Mouse (Mus musculus) heart, embryonic 11.5 days (tissue): ENCODE results near the gene Rsu1. TPM values are rescaled to one million over a fixed set of nuclear protein-coding genes. Genes with fewer than 3 reads are reported as not detected.

Experiments used
- ATAC-seq: fragments of 200-750 bp; cut with Nextera tagmentation; replicated peaks from 2 replicates; pipeline ENCODE4 v1.8.0; 2017; ENCODE audit warnings: moderate library complexity; ENCODE audit not compliant: insufficient number of reproducible peaks, low FRiP score, low TSS enrichment
- H3K27ac ChIP-seq: fragments of 300-500 bp; sonication (generic); 2 replicates; pipeline ENCODE4 v1.5.1; 2014; ENCODE audit warnings: mild to moderate bottlenecking, low read depth, low read length
- H3K27me3 ChIP-seq: fragments of 300-500 bp; sonication (generic); 2 replicates; pipeline ENCODE4 v1.6.1; 2014; ENCODE audit warnings: mild to moderate bottlenecking, low read length, mixed read lengths; ENCODE audit not compliant: control insufficient read depth, insufficient read depth
- H3K36me3 ChIP-seq: fragments of 300-500 bp; sonication (generic); 2 replicates; pipeline ENCODE4 v1.6.1; 2014; ENCODE audit warnings: mild to moderate bottlenecking, low read length, moderate library complexity, mixed read lengths; ENCODE audit not compliant: control insufficient read depth, insufficient read depth
- H3K4me1 ChIP-seq: fragments of 300-500 bp; sonication (generic); 2 replicates; pipeline ENCODE4 v1.6.1; 2014; ENCODE audit warnings: low read length; ENCODE audit not compliant: control insufficient read depth, insufficient read depth
- H3K4me2 ChIP-seq: fragments of 300-500 bp; sonication (generic); 2 replicates; pipeline ENCODE4 v1.6.1; 2014; ENCODE audit warnings: mild to moderate bottlenecking, moderate library complexity
- H3K4me3 ChIP-seq: fragments of 300-500 bp; sonication (generic); 2 replicates; pipeline ENCODE4 v1.5.1; 2014; ENCODE audit warnings: low read depth, low read length
- H3K9ac ChIP-seq: fragments of 300-500 bp; sonication (generic); 2 replicates; pipeline ENCODE4 v1.6.1; 2014; ENCODE audit warnings: mild to moderate bottlenecking, low read depth, low read length, moderate library complexity
- H3K9me3 ChIP-seq: fragments of 300-500 bp; sonication (generic); replicated peaks from 2 replicates; pipeline ENCODE4 v1.6.1; 2016; ENCODE audit warnings: low read length; ENCODE audit not compliant: control insufficient read depth
- WGBS: fragments of 180-500 bp; shearing (Covaris S2); extraction: QIAGEN DNeasy Blood & Tissue Kit; methylation state at CpG from one replicate; pipeline ENCODE4 v1.1.7; 2014; ENCODE audit not compliant: insufficient replicate concordance; 5-methylcytosine and 5-hydroxymethylcytosine counted together
- polyA plus RNA-seq: library from polyadenylated mRNA; unstranded; fragments of >200 nt; fragmentation: Nextera tagmentation; extraction: Ambion mirVana; gene quantifications from 2 replicates; pipeline ENCODE4 v1.2.1, GENCODE M21; 2014

Gene Rsu1
- polyA plus RNA-seq, 1 experiment from 2014 or later, result 147 TPM

DNA sequence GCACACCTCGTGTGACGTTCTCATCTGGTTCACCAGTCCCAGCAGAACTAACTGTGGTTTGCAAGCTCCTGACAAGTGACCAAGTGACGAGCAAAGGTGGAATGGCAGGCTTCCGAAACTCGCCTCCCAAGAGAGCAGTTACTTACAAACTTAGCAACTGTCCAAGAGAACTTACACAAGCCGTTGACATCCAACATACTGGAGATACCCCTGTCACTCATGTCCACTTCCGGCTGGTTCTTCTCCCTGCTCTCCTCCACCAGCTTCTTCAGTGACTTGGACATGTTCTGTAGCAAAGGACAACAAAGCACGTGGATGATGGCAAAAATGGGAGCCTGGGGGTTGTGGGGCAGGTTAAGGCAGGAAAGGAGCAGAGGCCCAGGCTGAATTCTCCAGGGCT lies 479 bp downstream of the Rsu1 start:
- Histone ChIP-seq H3K4me2 (peak overlapping the region; percentile 85), H3K9ac (peak overlapping the region; percentile 83), H3K27me3 (no peaks in the 10 kb centered on the region), H3K4me1 (0 out of 2 replicates have a peak, but pooled peaks cover 3% of the 10 kb centered on the region), H3K36me3 (no peaks in the 10 kb centered on the region), H3K4me3 (peak overlapping the region; percentile 72), H3K9me3 (no peaks in the 10 kb centered on the region), H3K27ac (peak overlapping the region; percentile 70; the same call in 1 of the 2 replicates)
- peak; percentile 1; the same call in 1 of the 2 replicates for ATAC-seq
- WGBS, result 26% methylated on average over 8 of the region's 8 CpGs

DNA sequence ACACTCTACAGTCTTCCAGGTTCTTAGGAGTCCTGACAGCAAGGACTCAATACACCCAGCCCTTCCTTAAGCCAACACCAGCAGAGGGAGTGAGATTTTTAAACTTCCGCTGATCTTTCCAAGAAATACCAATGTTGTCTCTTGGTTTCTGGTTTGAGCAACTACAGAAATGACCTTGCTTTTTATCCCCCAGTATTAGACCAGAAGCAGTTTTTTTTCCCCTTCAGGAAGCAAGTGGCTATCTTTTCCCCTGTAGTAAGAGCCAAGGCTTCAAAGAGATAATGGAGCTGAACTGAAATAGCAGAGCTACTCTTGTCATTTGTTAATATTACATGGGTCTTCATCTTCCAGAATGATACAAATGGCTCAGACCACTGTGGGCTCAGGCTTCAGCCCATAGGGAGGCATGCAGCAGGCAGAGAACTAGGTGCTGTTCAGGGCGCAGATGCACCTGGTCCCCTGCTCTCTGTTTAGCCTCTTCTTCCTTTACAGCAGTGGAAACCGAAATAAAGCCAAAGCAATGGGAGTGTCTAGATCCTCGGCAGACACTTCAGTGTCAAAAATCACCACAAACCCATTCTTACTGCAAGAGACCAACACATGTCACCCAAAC lies 2.4 kb downstream of the Rsu1 start:
- 0 out of 2 replicates have a peak, but pooled peaks cover 3% of the 10 kb centered on the region for H3K4me1 ChIP-seq
- no peak overlapping the region for H3K9ac ChIP-seq
- no peak overlapping the region for H3K27ac ChIP-seq
- ATAC-seq, result no peak
- H3K4me3 ChIP-seq, result no peak overlapping the region
- H3K36me3 ChIP-seq, result no peaks in the 10 kb centered on the region
- 86% methylated on average over 4 of the region's 4 CpGs for WGBS
- H3K9me3 ChIP-seq, result no peaks in the 10 kb centered on the region
- no peak overlapping the region for H3K4me2 ChIP-seq
- no peaks in the 10 kb centered on the region for H3K27me3 ChIP-seq

- H3K9me3 ChIP-seq, result no peaks in the 10 kb centered on the region
- no peaks in the 10 kb centered on the region for H3K4me1 ChIP-seq
- no peaks in the 10 kb centered on the region for H3K36me3 ChIP-seq
- no peak for ATAC-seq
- H3K27me3 ChIP-seq, result no peaks in the 10 kb centered on the region
- H3K9ac ChIP-seq, result no peak overlapping the region
- H3K27ac ChIP-seq, result no peak overlapping the region
- H3K4me2 ChIP-seq, result no peak overlapping the region
- H3K4me3 ChIP-seq, result no peak overlapping the region
- WGBS, result 44% methylated on average over 4 of the region's 4 CpGs
Observed at GRCm38 (mm10) chr2:13264875-13265274, 6.3 kb downstream of the Rsu1 start.

DNA sequence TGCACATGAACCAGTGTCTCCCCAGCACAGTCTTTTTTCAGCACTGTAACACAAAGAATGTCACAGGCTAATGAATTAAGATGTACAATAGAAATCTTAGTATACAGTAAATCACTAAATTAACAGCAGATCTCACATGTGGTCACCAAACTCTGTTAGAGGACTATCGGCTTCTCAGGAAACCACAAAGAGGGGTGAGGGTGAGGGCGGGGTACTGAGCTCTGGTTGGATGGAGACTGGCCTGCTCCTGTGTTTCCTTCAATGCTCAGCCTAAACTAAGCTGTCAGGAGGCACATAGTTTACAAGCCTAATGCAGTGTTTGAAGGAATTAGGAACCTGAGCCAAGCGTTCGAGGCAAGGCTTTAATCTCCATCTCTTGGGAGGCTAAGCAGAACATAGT lies 8.1 kb downstream of the Rsu1 start:
- H3K9ac ChIP-seq, result no peak overlapping the region
- 72% methylated on average over 4 of the region's 4 CpGs for WGBS
- no peaks in the 10 kb centered on the region for H3K4me1 ChIP-seq
- no peaks in the 10 kb centered on the region for H3K36me3 ChIP-seq
- H3K27me3 ChIP-seq, result no peaks in the 10 kb centered on the region
- no peak overlapping the region for H3K4me3 ChIP-seq
- no peak overlapping the region for H3K4me2 ChIP-seq
- H3K9me3 ChIP-seq, result no peaks in the 10 kb centered on the region
- no peak overlapping the region for H3K27ac ChIP-seq
- ATAC-seq, result no peak

GRCm38 (mm10) chr2:13258606-13259005 lies 12.6 kb downstream of the Rsu1 start:
- no peaks in the 10 kb centered on the region for H3K4me1 ChIP-seq
- no peaks in the 10 kb centered on the region for H3K27me3 ChIP-seq
- WGBS, result 85% methylated on average over 2 of the region's 2 CpGs
- H3K9me3 ChIP-seq, result peaks cover 3% of the 10 kb centered on the region; the same call in 1 of the 2 replicates
- no peak for ATAC-seq
- peaks cover 11% of the 10 kb centered on the region for H3K36me3 ChIP-seq
- no peak overlapping the region for H3K4me3 ChIP-seq
- no peak overlapping the region for H3K27ac ChIP-seq
- H3K4me2 ChIP-seq, result no peak overlapping the region
- no peak overlapping the region for H3K9ac ChIP-seq

GRCm38 (mm10) chr2:13240711-13241110 lies 30.5 kb downstream of the Rsu1 start:
- Histone ChIP-seq H3K4me3 (no peak overlapping the region), H3K27ac (no peak overlapping the region), H3K27me3 (no peaks in the 10 kb centered on the region), H3K4me2 (no peak overlapping the region), H3K36me3 (no peaks in the 10 kb centered on the region), H3K9me3 (no peaks in the 10 kb centered on the region), H3K4me1 (peaks cover 7% of the 10 kb centered on the region), H3K9ac (no peak overlapping the region)
- 73% methylated on average over 9 of the region's 9 CpGs for WGBS
- ATAC-seq, result no peak

- ATAC-seq, result no peak
- H3K27ac ChIP-seq, result no peak overlapping the region
Observed at GRCm38 (mm10) chr2:13237140-13237901, 33.9 kb downstream of the Rsu1 start.

DNA sequence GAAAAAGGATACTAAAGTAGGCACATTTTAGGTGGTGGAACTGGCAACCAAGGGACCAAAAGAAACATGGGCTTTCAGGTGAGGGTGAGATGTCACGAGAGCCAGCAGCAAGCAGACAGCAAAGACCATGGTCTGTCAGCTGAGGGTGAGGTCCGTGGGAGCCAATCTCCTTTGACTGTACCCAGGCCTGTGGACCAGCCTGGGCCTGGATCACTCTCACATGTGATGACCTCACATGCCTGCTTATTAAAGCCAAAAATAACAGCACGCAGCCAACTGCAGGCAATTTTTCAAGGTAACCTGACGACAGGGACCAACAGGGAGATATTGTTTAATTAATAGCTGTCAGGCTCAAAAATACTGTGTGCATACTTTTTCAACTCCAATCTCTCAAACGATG lies 35.5 kb downstream of the Rsu1 start:
- Histone ChIP-seq H3K9me3 (no peaks in the 10 kb centered on the region), H3K36me3 (no peaks in the 10 kb centered on the region), H3K9ac (no peak overlapping the region), H3K27me3 (no peaks in the 10 kb centered on the region), H3K27ac (no peak overlapping the region), H3K4me2 (no peak overlapping the region), H3K4me1 (peaks cover 17% of the 10 kb centered on the region), H3K4me3 (no peak overlapping the region)
- no peak for ATAC-seq
- 41% methylated on average over 5 of the region's 5 CpGs for WGBS

More at GRCm38 (mm10) chr2:13237140-13237901, 33.9 kb downstream of the Rsu1 start:
- H3K9ac ChIP-seq, result no peak overlapping the region
- H3K4me1 ChIP-seq, result peaks cover 17% of the 10 kb centered on the region
- WGBS, result 68% methylated on average over 8 of the region's 8 CpGs
- H3K9me3 ChIP-seq, result no peaks in the 10 kb centered on the region
- H3K27me3 ChIP-seq, result no peaks in the 10 kb centered on the region
- H3K4me3 ChIP-seq, result no peak overlapping the region
- no peak overlapping the region for H3K4me2 ChIP-seq
- H3K36me3 ChIP-seq, result no peaks in the 10 kb centered on the region
